Mouse (Mus musculus) liver, postnatal 0 days (tissue): ENCODE measurements around the gene Itih4. TPM values are rescaled to one million over a fixed set of nuclear protein-coding genes. Genes with fewer than 3 reads are reported as not detected.
A peak's percentile ranks its signal among the peaks of the same experiment; 100 is the strongest.

ENCODE experiments used
- ATAC-seq: fragments of 200-750 bp; cut with Nextera tagmentation; 2 replicates; pipeline ENCODE4 v1.8.0; 2017; ENCODE audit warnings: mild to moderate bottlenecking, moderate library complexity
- DNase-seq: peaks from one replicate; pipeline ENCODE4 v3.0.0-alpha.2; 2016
- H3K27ac ChIP-seq: fragments of 300-500 bp; sonication (generic); 2 replicates; pipeline ENCODE4 v1.5.1; 2014; ENCODE audit warnings: antibody characterized with exemption, moderate library complexity, mild to moderate bottlenecking, low read depth
- H3K27me3 ChIP-seq: fragments of 300-500 bp; sonication (generic); 2 replicates; pipeline ENCODE4 v1.6.1; 2014; ENCODE audit warnings: low read length, control low read depth, mixed read lengths; ENCODE audit not compliant: insufficient read depth
- H3K36me3 ChIP-seq: fragments of 300-500 bp; sonication (generic); replicated peaks from 2 replicates; pipeline ENCODE4 v1.6.1; 2014; ENCODE audit warnings: mild to moderate bottlenecking, control low read depth, low read length, moderate library complexity, mixed read lengths; ENCODE audit not compliant: insufficient read depth
- H3K4me1 ChIP-seq: fragments of 300-500 bp; sonication (generic); 2 replicates; pipeline ENCODE4 v1.6.1; 2014; ENCODE audit warnings: antibody characterized with exemption, mild to moderate bottlenecking, control low read depth; ENCODE audit not compliant: insufficient read depth
- H3K4me2 ChIP-seq: fragments of 300-500 bp; sonication (generic); 2 replicates; pipeline ENCODE4 v1.6.1; 2014; ENCODE audit warnings: low read depth, mild to moderate bottlenecking, low read length, moderate library complexity, mixed read lengths
- H3K4me3 ChIP-seq: fragments of 300-500 bp; sonication (generic); 2 replicates; pipeline ENCODE4 v1.5.1; 2014; ENCODE audit warnings: low read depth, low read length
- H3K9ac ChIP-seq: fragments of 300-500 bp; sonication (generic); replicated peaks from 2 replicates; pipeline ENCODE4 v1.6.1; 2014; ENCODE audit warnings: mild to moderate bottlenecking, moderate library complexity
- H3K9me3 ChIP-seq: fragments of 300-500 bp; sonication (generic); 2 replicates; pipeline ENCODE4 v1.6.1; 2016; ENCODE audit warnings: mild to moderate bottlenecking, control low read depth, low read length, mixed read lengths
- CTCF ChIP-seq: sonication (generic); IDR thresholded peaks from 2 replicates; pipeline ENCODE4 v1.5.1; 2016; ENCODE audit warnings: antibody characterized with exemption, low read depth
- EP300 ChIP-seq: IDR thresholded peaks from 2 replicates; pipeline ENCODE4 v1.6.1; 2016; ENCODE audit warnings: antibody characterized with exemption, low read depth, mild to moderate bottlenecking
- WGBS: fragments of 180-500 bp; shearing (Covaris S2); extraction: QIAGEN DNeasy Blood & Tissue Kit; methylation state at CpG from one replicate; pipeline ENCODE4 v1.1.7; 2014; ENCODE audit not compliant: insufficient replicate concordance; 5-methylcytosine and 5-hydroxymethylcytosine counted together
- polyA plus RNA-seq: library from polyadenylated mRNA; unstranded; fragments of >200 nt; fragmentation: Nextera tagmentation; extraction: Ambion mirVana; gene quantifications from 2 replicates; pipeline ENCODE4 v1.2.1, GENCODE M21; 2015

Itih4 gene
- polyA plus RNA-seq, 1 experiment from 2014 or later, result 661 TPM

GRCm38 (mm10) chr14:30906001-30906400 lies 19.7 kb downstream of the Itih4 start:
- H3K4me2 ChIP-seq, result no peak overlapping the region
- H3K4me1 ChIP-seq, result peaks cover 8% of the 10 kb centered on the region; the same call in 1 of the 2 replicates
- H3K36me3 ChIP-seq, result peaks cover 13% of the 10 kb centered on the region
- no peaks in the 10 kb centered on the region for H3K9me3 ChIP-seq
- H3K27ac ChIP-seq, result no peak overlapping the region
- WGBS, result 81% methylated on average over 6 of the region's 6 CpGs
- no peak for ATAC-seq
- H3K27me3 ChIP-seq, result no peaks in the 10 kb centered on the region
- no peak for TF ChIP-seq CTCF
- H3K4me3 ChIP-seq, result no peak overlapping the region
- no peak overlapping the region for H3K9ac ChIP-seq
- no peak for DNase-seq

GRCm38 (mm10) chr14:30907814-30908265 lies 21.6 kb downstream of the Itih4 start:
- Histone ChIP-seq H3K9ac (no peak overlapping the region), H3K4me1 (peaks cover 8% of the 10 kb centered on the region; the same call in 1 of the 2 replicates), H3K27ac (peak overlapping the region; percentile 74), H3K27me3 (no peaks in the 10 kb centered on the region), H3K4me2 (no peak overlapping the region), H3K36me3 (peaks cover 16% of the 10 kb centered on the region), H3K9me3 (no peaks in the 10 kb centered on the region), H3K4me3 (no peak overlapping the region)
- DNase-seq (peak; percentile 60), ATAC-seq (peak; percentile 83)
- TF ChIP-seq EP300, result 0 out of 2 replicates have a peak, but pooled peaks have one; percentile 62
- TF ChIP-seq CTCF, result peak; percentile 43; the same call in 1 of the 2 replicates
- 46% methylated on average over 3 of the region's 3 CpGs for WGBS

- ATAC-seq (no peak), DNase-seq (no peak)
- H3K27me3 ChIP-seq, result no peaks in the 10 kb centered on the region
- 78% methylated on average over 8 of the region's 8 CpGs for WGBS
- no peaks in the 10 kb centered on the region for H3K9me3 ChIP-seq
- no peak overlapping the region for H3K27ac ChIP-seq
- H3K36me3 ChIP-seq, result peaks cover 28% of the 10 kb centered on the region
- H3K4me2 ChIP-seq, result no peak overlapping the region
- H3K9ac ChIP-seq, result no peak overlapping the region
- H3K4me1 ChIP-seq, result peaks cover 8% of the 10 kb centered on the region; the same call in 1 of the 2 replicates
- TF ChIP-seq EP300 (no peak), CTCF (no peak)
- H3K4me3 ChIP-seq, result no peak overlapping the region
Observed at GRCm38 (mm10) chr14:30911141-30911540, 24.9 kb downstream of the Itih4 start.

GRCm38 (mm10) chr14:30912641-30913040 lies 26.4 kb downstream of the Itih4 start:
- Histone ChIP-seq H3K4me3 (no peak overlapping the region), H3K9me3 (no peaks in the 10 kb centered on the region), H3K4me2 (no peak overlapping the region), H3K4me1 (peaks cover 8% of the 10 kb centered on the region; the same call in 1 of the 2 replicates), H3K9ac (no peak overlapping the region), H3K27me3 (no peaks in the 10 kb centered on the region), H3K27ac (no peak overlapping the region), H3K36me3 (peaks cover 33% of the 10 kb centered on the region)
- no peak for DNase-seq
- ATAC-seq, result no peak
- TF ChIP-seq CTCF (no peak), EP300 (no peak)
- WGBS, result 65% methylated on average over 8 of the region's 8 CpGs

- Histone ChIP-seq H3K27me3 (no peaks in the 10 kb centered on the region), H3K4me1 (peaks cover 4% of the 10 kb centered on the region; the same call in 1 of the 2 replicates), H3K4me3 (no peak overlapping the region), H3K27ac (no peak overlapping the region), H3K4me2 (no peak overlapping the region), H3K9me3 (no peaks in the 10 kb centered on the region), H3K9ac (no peak overlapping the region), H3K36me3 (peaks cover 35% of the 10 kb centered on the region)
- DNase-seq (no peak), ATAC-seq (no peak)
- TF ChIP-seq CTCF (no peak), EP300 (no peak)
- 63% methylated on average over 5 of the region's 5 CpGs for WGBS
Observed at GRCm38 (mm10) chr14:30913404-30913803, 27.1 kb downstream of the Itih4 start.

- ATAC-seq (no peak), DNase-seq (no peak)
- no peaks in the 10 kb centered on the region for H3K9me3 ChIP-seq
- no peaks in the 10 kb centered on the region for H3K4me1 ChIP-seq
- H3K27me3 ChIP-seq, result no peaks in the 10 kb centered on the region
- no peak overlapping the region for H3K27ac ChIP-seq
- no peak overlapping the region for H3K4me2 ChIP-seq
- no peak for TF ChIP-seq EP300
- no peak for TF ChIP-seq CTCF
- H3K9ac ChIP-seq, result no peak overlapping the region
- H3K36me3 ChIP-seq, result peaks cover 37% of the 10 kb centered on the region
- WGBS, result 78% methylated on average over 1 of the region's 1 CpGs
- H3K4me3 ChIP-seq, result no peak overlapping the region
Observed at GRCm38 (mm10) chr14:30916516-30916915, 30.2 kb downstream of the Itih4 start.
